In the genomic region with DNA sequence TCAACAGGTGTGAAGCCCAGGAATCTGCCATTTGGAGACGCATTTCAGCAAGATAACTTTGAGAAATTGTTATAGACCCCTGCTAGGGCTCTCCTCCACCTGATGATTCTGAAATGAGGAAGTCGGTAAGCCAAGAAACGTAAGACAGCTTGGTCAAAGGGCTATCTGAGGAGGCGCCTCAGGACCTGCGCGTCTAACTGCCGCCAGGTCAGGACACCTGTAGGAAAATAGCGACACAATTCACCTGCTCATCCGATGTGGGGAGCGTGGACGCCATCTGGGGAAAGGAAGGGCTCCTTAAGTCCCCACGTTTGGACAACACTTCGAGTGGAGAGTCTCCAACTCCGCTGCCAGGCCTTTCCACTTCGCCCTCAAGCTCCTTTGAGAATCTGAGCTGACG, we compare ENCODE assay signal across 8 mouse cellular contexts. TPM values are rescaled to one million over a fixed set of nuclear protein-coding genes. Genes with fewer than 3 reads are reported as not detected.
DNase-seq lines count a peak whose midpoint lies in the region; ATAC-seq and TF ChIP-seq lines count a peak whose summit lies in the region.

No protein-coding gene starts in this region.

- peak overlapping the region; percentile 43 for H3K4me3 ChIP-seq in kidney, postnatal 0 days (replicated peaks; ENCODE audit: low read depth, low read length)
- peak overlapping the region; percentile 53 for H3K4me3 ChIP-seq in embryonic facial prominence, embryonic 11.5 days (ENCODE audit: low read depth, low read length)
- peak overlapping the region; percentile 66 for H3K4me3 ChIP-seq in intestine, embryonic 16.5 days (ENCODE audit: low read length)

- no peaks in the 10 kb centered on the region for H3K9me3 ChIP-seq in kidney, postnatal 0 days (replicated peaks; ENCODE audit: low read length)
- H3K9me3 ChIP-seq in embryonic facial prominence, embryonic 11.5 days (replicated peaks; ENCODE audit: control insufficient read depth, low read length), result no peaks in the 10 kb centered on the region
- H3K9me3 ChIP-seq in intestine, embryonic 16.5 days (ENCODE audit: control insufficient read depth, low read length), result no peaks in the 10 kb centered on the region

- 0 out of 2 replicates have a peak, but pooled peaks have one; percentile 10 for ATAC-seq in kidney, postnatal 0 days (replicated peaks; ENCODE audit: low FRiP score, low read depth)
- ATAC-seq in embryonic facial prominence, embryonic 11.5 days (replicated peaks; ENCODE audit: insufficient number of reproducible peaks, low FRiP score, low TSS enrichment, low read depth), result peak; percentile 17; the same call in 1 of the 2 replicates
- peak; percentile 56 for ATAC-seq in intestine, embryonic 16.5 days
- ATAC-seq in monocyte, adult 5-6 weeks (replicated peaks; ENCODE audit: insufficient number of reproducible peaks, low FRiP score, low TSS enrichment, poor library complexity, severe bottlenecking), result 0 out of 2 replicates have a peak, but pooled peaks have one; percentile 14
- ATAC-seq in inflammation-experienced regulatory T-cells, adult 6 months, result no peak

- H3K4me1 ChIP-seq in kidney, postnatal 0 days (replicated peaks; ENCODE audit: insufficient read depth, low read length), result peaks cover 3% of the 10 kb centered on the region
- no peaks in the 10 kb centered on the region for H3K4me1 ChIP-seq in embryonic facial prominence, embryonic 11.5 days (ENCODE audit: control insufficient read depth, insufficient read depth, low read length)
- peaks cover 9% of the 10 kb centered on the region; the same call in 1 of the 2 replicates for H3K4me1 ChIP-seq in intestine, embryonic 16.5 days (ENCODE audit: control insufficient read depth, insufficient read depth, low read length)

- peak overlapping the region; percentile 3; the same call in 1 of the 2 replicates for H3K27ac ChIP-seq in kidney, postnatal 0 days
- no peak overlapping the region for H3K27ac ChIP-seq in embryonic facial prominence, embryonic 11.5 days (replicated peaks; ENCODE audit: low read depth, low read length)
- H3K27ac ChIP-seq in intestine, embryonic 16.5 days (ENCODE audit: low read length), result peak overlapping the region; percentile 55; the same call in 1 of the 2 replicates

- WGBS in kidney, postnatal 0 days, result 2% methylated on average over 16 of the region's 16 CpGs
- 3% methylated on average over 16 of the region's 16 CpGs for WGBS in embryonic facial prominence, embryonic 11.5 days
- WGBS in intestine, embryonic 16.5 days, result 2% methylated on average over 16 of the region's 16 CpGs

- no peaks in the 10 kb centered on the region for H3K27me3 ChIP-seq in kidney, postnatal 0 days (ENCODE audit: insufficient read depth, low read length)
- no peaks in the 10 kb centered on the region for H3K27me3 ChIP-seq in embryonic facial prominence, embryonic 11.5 days (ENCODE audit: control insufficient read depth, insufficient read depth, low read length)
- H3K27me3 ChIP-seq in intestine, embryonic 16.5 days (replicated peaks; ENCODE audit: control insufficient read depth, insufficient read depth, low read length), result no peaks in the 10 kb centered on the region

- peak overlapping the region; percentile 71 for H3K9ac ChIP-seq in kidney, postnatal 0 days (ENCODE audit: low read depth, low read length)
- H3K9ac ChIP-seq in embryonic facial prominence, embryonic 11.5 days (replicated peaks; ENCODE audit: low read length), result peak overlapping the region; percentile 61
- peak overlapping the region; percentile 75 for H3K9ac ChIP-seq in intestine, embryonic 16.5 days (ENCODE audit: low read depth, low read length)

- no peaks in the 10 kb centered on the region for H3K36me3 ChIP-seq in kidney, postnatal 0 days (ENCODE audit: insufficient read depth, low read length)
- H3K36me3 ChIP-seq in embryonic facial prominence, embryonic 11.5 days (replicated peaks; ENCODE audit: control insufficient read depth, insufficient read depth, low read depth, low read length), result no peaks in the 10 kb centered on the region
- no peaks in the 10 kb centered on the region for H3K36me3 ChIP-seq in intestine, embryonic 16.5 days (ENCODE audit: control insufficient read depth, insufficient read depth, low read length)

- peak overlapping the region; percentile 66 for H3K4me2 ChIP-seq in kidney, postnatal 0 days (ENCODE audit: low read length)
- H3K4me2 ChIP-seq in embryonic facial prominence, embryonic 11.5 days (ENCODE audit: low read depth, low read length), result peak overlapping the region; percentile 77
- H3K4me2 ChIP-seq in intestine, embryonic 16.5 days (ENCODE audit: low read depth, low read length), result peak overlapping the region; percentile 90

- no peak for TF ChIP-seq CTCF in kidney, postnatal 0 days (IDR thresholded peaks at IDR 0.05; ENCODE audit: low read depth)

- DNase-seq in kidney, postnatal 0 days (ENCODE audit: low spot score), result no peak
- DNase-seq in kidney, adult 18-20 months, result no peak
- DNase-seq in embryonic facial prominence, embryonic 11.5 days (ENCODE audit: low spot score), result no peak
- DNase-seq in frontal cortex, postnatal 25 days (ENCODE audit: low spot score in 2 of 2), result no peak
- no peak for DNase-seq in Muller cell, postnatal 12 days (ENCODE audit: inconsistent ontology term)

RNA-seq across cellular contexts. Expression of gene Naa60, which starts 0.4 kb away (rescaled TPM):
- polyA plus RNA-seq in kidney, postnatal 0 days (2015; fragmentation: Nextera tagmentation; extraction: Ambion mirVana), result 40.9 and 45.1 TPM in 2 replicates
- 53.3 and 55.7 TPM in 2 replicates for polyA plus RNA-seq in embryonic facial prominence, embryonic 11.5 days (2014; fragmentation: Nextera tagmentation; extraction: Ambion mirVana)
- polyA plus RNA-seq in intestine, embryonic 16.5 days (2015; fragmentation: Nextera tagmentation; extraction: Ambion mirVana), result 43.3 and 44.1 TPM in 2 replicates
- total RNA-seq in monocyte, adult 5-6 weeks (2017), result 24.5 to 61.7 TPM (median 26.2 TPM) in 3 replicates
- 100 to 1,000 TPM; 106 to 119 (median 107) TPM for polyA plus RNA-seq in inflammation-experienced regulatory T-cells, adult 6 months (2017; shearing (Covaris generic))

RNA-seq across cellular contexts. Expression of gene Zfp597, which starts 12.5 kb away (rescaled TPM):
- polyA plus RNA-seq in kidney, postnatal 0 days (2015; fragmentation: Nextera tagmentation; extraction: Ambion mirVana), result 3.3 and 4.2 TPM in 2 replicates
- 6.8 and 7.3 TPM in 2 replicates for polyA plus RNA-seq in embryonic facial prominence, embryonic 11.5 days (2014; fragmentation: Nextera tagmentation; extraction: Ambion mirVana)
- 3.6 and 4.3 TPM in 2 replicates for polyA plus RNA-seq in intestine, embryonic 16.5 days (2015; fragmentation: Nextera tagmentation; extraction: Ambion mirVana)
- total RNA-seq in monocyte, adult 5-6 weeks (2017), result 23.7 to 35.3 TPM (median 24.2 TPM) in 3 replicates
- polyA plus RNA-seq in inflammation-experienced regulatory T-cells, adult 6 months (2017; shearing (Covaris generic)), result 10 to 100 TPM; 11.4 to 14.1 (median 12.6) TPM

RNA-seq across cellular contexts. Expression of gene Gm20695, which starts 12.6 kb away (rescaled TPM):
- 2.6 and 2.9 TPM in 2 replicates for polyA plus RNA-seq in kidney, postnatal 0 days (2015; fragmentation: Nextera tagmentation; extraction: Ambion mirVana)
- 1.6 and 4.4 TPM in 2 replicates for polyA plus RNA-seq in embryonic facial prominence, embryonic 11.5 days (2014; fragmentation: Nextera tagmentation; extraction: Ambion mirVana)
- polyA plus RNA-seq in intestine, embryonic 16.5 days (2015; fragmentation: Nextera tagmentation; extraction: Ambion mirVana), result 0.32 and 0.95 TPM in 2 replicates
- total RNA-seq in monocyte, adult 5-6 weeks (2017), result 1.2 TPM in 1 of 3 replicates, not detected in the others
- 1 to 10 TPM; 3.2 to 5.6 (median 3.9) TPM for polyA plus RNA-seq in inflammation-experienced regulatory T-cells, adult 6 months (2017; shearing (Covaris generic))

RNA-seq across cellular contexts. Expression of gene Zfp174, which starts 24.7 kb away (rescaled TPM):
- 0.92 and 1.2 TPM in 2 replicates for polyA plus RNA-seq in kidney, postnatal 0 days (2015; fragmentation: Nextera tagmentation; extraction: Ambion mirVana)
- 1.3 TPM in 2 replicates for polyA plus RNA-seq in embryonic facial prominence, embryonic 11.5 days (2014; fragmentation: Nextera tagmentation; extraction: Ambion mirVana)
- polyA plus RNA-seq in intestine, embryonic 16.5 days (2015; fragmentation: Nextera tagmentation; extraction: Ambion mirVana), result 0.65 and 0.82 TPM in 2 replicates
- total RNA-seq in monocyte, adult 5-6 weeks (2017), result 0.11 to 1.5 TPM (median 1.4 TPM) in 3 replicates
- under 1 TPM; 0.48 to 0.80 (median 0.52) TPM for polyA plus RNA-seq in inflammation-experienced regulatory T-cells, adult 6 months (2017; shearing (Covaris generic))

RNA-seq across cellular contexts. Expression of gene 1700037C18Rik, which starts 36.7 kb away (rescaled TPM):
- polyA plus RNA-seq in kidney, postnatal 0 days (2015; fragmentation: Nextera tagmentation; extraction: Ambion mirVana), result 11.0 and 11.4 TPM in 2 replicates
- 5.3 and 6.9 TPM in 2 replicates for polyA plus RNA-seq in embryonic facial prominence, embryonic 11.5 days (2014; fragmentation: Nextera tagmentation; extraction: Ambion mirVana)
- 5.3 and 7.1 TPM in 2 replicates for polyA plus RNA-seq in intestine, embryonic 16.5 days (2015; fragmentation: Nextera tagmentation; extraction: Ambion mirVana)
- 0.57 to 6.4 TPM (median 1.9 TPM) in 3 replicates for total RNA-seq in monocyte, adult 5-6 weeks (2017)
- polyA plus RNA-seq in inflammation-experienced regulatory T-cells, adult 6 months (2017; shearing (Covaris generic)), result 10 to 100 TPM in 1 of 3 experiments, 1 to 10 TPM in 2; 7.4 to 11.7 (median 9.6) TPM
